Mouse (Mus musculus): ENCODE measurements around the gene Srsf1. TPM values are rescaled to one million over a fixed set of nuclear protein-coding genes. Genes with fewer than 3 reads are reported as not detected.

The Srsf1 gene
- polyA plus RNA-seq, 1 experiment, result 247 TPM

DNA sequence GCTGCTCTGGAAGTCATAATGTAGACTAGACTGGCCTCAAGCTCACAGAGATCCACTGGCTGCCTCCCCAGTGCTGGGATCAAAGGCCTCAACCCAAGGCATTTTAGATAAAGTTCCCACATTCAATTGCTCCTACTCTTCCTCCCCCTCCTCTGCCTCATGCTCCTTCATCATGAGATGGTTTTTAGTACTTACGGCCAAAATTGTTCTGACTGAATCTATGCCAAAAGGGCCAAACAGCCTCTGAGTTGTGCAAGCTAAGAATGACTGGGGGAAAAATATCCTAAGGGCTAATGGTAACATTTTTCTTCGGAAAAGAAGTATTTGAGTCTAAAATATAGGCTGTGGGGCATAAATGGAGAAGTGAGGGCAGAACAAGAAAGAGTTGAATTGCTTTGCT is 23.2 kb upstream of the Srsf1 start:
- no peak for TF ChIP-seq POLR2A (IDR thresholded peaks at IDR 0.05; ENCODE audit: control insufficient read depth, extremely low read depth, insufficient read depth, low read length, poor library complexity)
- 84% methylated on average over 2 of the region's 2 CpGs for WGBS
- Histone ChIP-seq H3K4me3 (ENCODE audit: control insufficient read depth, insufficient read depth, low read length) (no peak overlapping the region), H3K27me3 (ENCODE audit: control insufficient read depth, insufficient read depth, low read length) (no peaks in the 10 kb centered on the region), H3K4me1 (replicated peaks; ENCODE audit: control insufficient read depth, insufficient read depth, low read length) (no peaks in the 10 kb centered on the region), H3K36me3 (ENCODE audit: control insufficient read depth, insufficient read depth, low read length) (no peaks in the 10 kb centered on the region), H3K27ac (ENCODE audit: control insufficient read depth, insufficient read depth, low read length) (no peak overlapping the region)
- DNase-seq, result no peak

- no peak for DNase-seq
- TF ChIP-seq CTCF (IDR thresholded peaks at IDR 0.05; ENCODE audit: borderline replicate concordance, control insufficient read depth, extremely low read depth, insufficient read depth, low read length, poor library complexity), result no peak
- TF ChIP-seq POLR2A (IDR thresholded peaks at IDR 0.05; ENCODE audit: control insufficient read depth, extremely low read depth, insufficient read depth, low read length, poor library complexity), result no peak
These were observed 19.7 kb upstream of the Srsf1 start for GRCm38 (mm10) chr11:88027391-88028035.

GRCm38 (mm10) chr11:88028193-88028684 is 18.9 kb upstream of the Srsf1 start:
- Histone ChIP-seq H3K4me1 (replicated peaks; ENCODE audit: control insufficient read depth, insufficient read depth, low read length) (no peaks in the 10 kb centered on the region), H3K27me3 (ENCODE audit: control insufficient read depth, insufficient read depth, low read length) (no peaks in the 10 kb centered on the region), H3K27ac (ENCODE audit: control insufficient read depth, insufficient read depth, low read length) (no peak overlapping the region), H3K4me3 (ENCODE audit: control insufficient read depth, insufficient read depth, low read length) (no peak overlapping the region), H3K36me3 (ENCODE audit: control insufficient read depth, insufficient read depth, low read length) (no peaks in the 10 kb centered on the region)
- TF ChIP-seq CTCF (IDR thresholded peaks at IDR 0.05; ENCODE audit: borderline replicate concordance, control insufficient read depth, extremely low read depth, insufficient read depth, low read length, poor library complexity), result no peak
- TF ChIP-seq POLR2A (IDR thresholded peaks at IDR 0.05; ENCODE audit: control insufficient read depth, extremely low read depth, insufficient read depth, low read length, poor library complexity), result no peak
- WGBS, result 87% methylated on average over 16 of the region's 16 CpGs
- DNase-seq, result no peak

More at GRCm38 (mm10) chr11:88027391-88028035, 19.7 kb upstream of the Srsf1 start:
- WGBS, result 94% methylated on average over 9 of the region's 9 CpGs
- Histone ChIP-seq H3K27me3 (ENCODE audit: control insufficient read depth, insufficient read depth, low read length) (no peaks in the 10 kb centered on the region), H3K4me3 (ENCODE audit: control insufficient read depth, insufficient read depth, low read length) (no peak overlapping the region), H3K4me1 (replicated peaks; ENCODE audit: control insufficient read depth, insufficient read depth, low read length) (no peaks in the 10 kb centered on the region), H3K27ac (ENCODE audit: control insufficient read depth, insufficient read depth, low read length) (no peak overlapping the region), H3K36me3 (ENCODE audit: control insufficient read depth, insufficient read depth, low read length) (no peaks in the 10 kb centered on the region)

DNA sequence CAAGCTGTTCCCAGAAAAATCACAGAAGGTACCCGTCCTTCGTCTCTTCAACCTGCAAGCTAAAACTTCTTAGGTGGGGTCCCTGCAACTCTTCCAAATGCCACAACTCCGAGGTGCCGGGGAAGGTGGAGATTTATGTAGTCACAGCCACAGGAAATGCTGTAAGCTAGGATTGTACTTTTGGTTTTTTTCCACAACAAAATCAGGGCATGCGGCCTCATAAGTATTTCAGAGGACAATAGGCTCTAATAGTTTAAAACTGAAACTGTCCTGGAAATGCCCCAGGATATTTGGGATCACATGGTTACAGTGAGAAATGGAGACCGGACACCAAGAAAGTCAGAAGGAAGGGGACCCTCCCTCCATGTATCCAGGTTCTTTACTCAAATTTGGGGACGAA is 17.0 kb upstream of the Srsf1 start:
- Histone ChIP-seq H3K27me3 (ENCODE audit: control insufficient read depth, insufficient read depth, low read length) (no peaks in the 10 kb centered on the region), H3K4me1 (replicated peaks; ENCODE audit: control insufficient read depth, insufficient read depth, low read length) (no peaks in the 10 kb centered on the region), H3K4me3 (ENCODE audit: control insufficient read depth, insufficient read depth, low read length) (no peak overlapping the region), H3K36me3 (ENCODE audit: control insufficient read depth, insufficient read depth, low read length) (no peaks in the 10 kb centered on the region), H3K27ac (ENCODE audit: control insufficient read depth, insufficient read depth, low read length) (no peak overlapping the region)
- TF ChIP-seq POLR2A (IDR thresholded peaks at IDR 0.05; ENCODE audit: control insufficient read depth, extremely low read depth, insufficient read depth, low read length, poor library complexity) (no peak), CTCF (IDR thresholded peaks at IDR 0.05; ENCODE audit: borderline replicate concordance, control insufficient read depth, extremely low read depth, insufficient read depth, low read length, poor library complexity) (no peak)
- WGBS, result 84% methylated on average over 7 of the region's 7 CpGs
- no peak for DNase-seq

DNA sequence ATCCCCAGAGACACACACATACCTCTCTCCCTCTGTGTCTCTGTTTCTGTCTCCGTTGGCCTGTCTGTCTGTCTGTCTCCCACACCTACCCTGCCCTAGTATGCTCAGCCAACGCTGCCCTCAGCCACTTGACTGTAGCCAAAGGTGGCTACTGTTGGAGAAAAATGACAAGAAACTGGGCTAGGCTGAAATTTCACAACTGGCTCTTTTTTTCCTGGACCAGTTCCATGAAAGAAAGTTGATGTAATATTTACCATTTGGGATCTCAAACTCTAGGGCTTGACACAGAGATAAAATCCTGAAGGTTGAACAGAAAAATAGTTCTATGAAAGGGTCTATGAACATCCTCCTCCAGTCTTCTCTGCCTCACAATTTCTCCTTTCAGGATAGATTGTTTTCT is 16.3 kb upstream of the Srsf1 start:
- Histone ChIP-seq H3K27me3 (ENCODE audit: control insufficient read depth, insufficient read depth, low read length) (no peaks in the 10 kb centered on the region), H3K4me3 (ENCODE audit: control insufficient read depth, insufficient read depth, low read length) (no peak overlapping the region), H3K4me1 (replicated peaks; ENCODE audit: control insufficient read depth, insufficient read depth, low read length) (no peaks in the 10 kb centered on the region), H3K27ac (ENCODE audit: control insufficient read depth, insufficient read depth, low read length) (no peak overlapping the region), H3K36me3 (ENCODE audit: control insufficient read depth, insufficient read depth, low read length) (no peaks in the 10 kb centered on the region)
- no peak for TF ChIP-seq CTCF (IDR thresholded peaks at IDR 0.05; ENCODE audit: borderline replicate concordance, control insufficient read depth, extremely low read depth, insufficient read depth, low read length, poor library complexity)
- 89% methylated on average over 2 of the region's 2 CpGs for WGBS
- no peak for DNase-seq

DNA sequence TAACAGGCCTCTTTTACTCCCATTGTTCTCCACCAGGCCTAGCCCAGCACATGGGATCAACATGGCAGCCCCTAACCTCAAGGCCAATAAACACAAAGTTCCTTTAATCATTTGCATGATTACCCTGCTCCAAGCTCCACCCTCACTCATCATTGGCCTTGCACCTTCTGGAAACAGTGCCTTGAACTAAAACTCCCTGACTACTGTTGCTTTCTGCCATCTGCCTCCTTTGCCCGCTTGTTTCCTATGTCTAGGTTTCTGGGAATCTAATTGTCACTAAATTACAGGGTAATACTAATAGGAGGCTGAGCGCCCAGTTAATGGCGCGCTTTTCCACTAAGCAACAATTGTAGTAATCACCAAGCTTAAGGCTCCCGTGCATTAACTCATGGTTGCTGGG is 15.4 kb upstream of the Srsf1 start:
- WGBS, result 97% methylated on average over 5 of the region's 5 CpGs
- DNase-seq, result no peak
- TF ChIP-seq POLR2A (IDR thresholded peaks at IDR 0.05; ENCODE audit: control insufficient read depth, extremely low read depth, insufficient read depth, low read length, poor library complexity), result no peak

GRCm38 (mm10) chr11:88035970-88036369 is 11.2 kb upstream of the Srsf1 start:
- no peaks in the 10 kb centered on the region for H3K4me1 ChIP-seq (replicated peaks; ENCODE audit: control insufficient read depth, insufficient read depth, low read length)
- TF ChIP-seq POLR2A (IDR thresholded peaks at IDR 0.05; ENCODE audit: control insufficient read depth, extremely low read depth, insufficient read depth, low read length, poor library complexity), result no peak
- no peak for TF ChIP-seq CTCF (IDR thresholded peaks at IDR 0.05; ENCODE audit: borderline replicate concordance, control insufficient read depth, extremely low read depth, insufficient read depth, low read length, poor library complexity)
- no peak for DNase-seq
- H3K27ac ChIP-seq (ENCODE audit: control insufficient read depth, insufficient read depth, low read length), result no peak overlapping the region
- no peaks in the 10 kb centered on the region for H3K36me3 ChIP-seq (ENCODE audit: control insufficient read depth, insufficient read depth, low read length)
- H3K27me3 ChIP-seq (ENCODE audit: control insufficient read depth, insufficient read depth, low read length), result no peaks in the 10 kb centered on the region
- no peak overlapping the region for H3K4me3 ChIP-seq (ENCODE audit: control insufficient read depth, insufficient read depth, low read length)
- 99% methylated on average over 7 of the region's 7 CpGs for WGBS

More for the DNA sequence above, 15.4 kb upstream of the Srsf1 start:
- Histone ChIP-seq H3K4me3 (ENCODE audit: control insufficient read depth, insufficient read depth, low read length) (no peak overlapping the region), H3K4me1 (replicated peaks; ENCODE audit: control insufficient read depth, insufficient read depth, low read length) (no peaks in the 10 kb centered on the region), H3K27me3 (ENCODE audit: control insufficient read depth, insufficient read depth, low read length) (no peaks in the 10 kb centered on the region), H3K27ac (ENCODE audit: control insufficient read depth, insufficient read depth, low read length) (no peak overlapping the region), H3K36me3 (ENCODE audit: control insufficient read depth, insufficient read depth, low read length) (no peaks in the 10 kb centered on the region)
